Mouse (Mus musculus) E14TG2a.4 (cell line): ENCODE results near the gene Ms4a10.

Experiments
- CTCF ChIP-seq: conservative IDR thresholded peaks from 2 replicates; pipeline ENCODE4 v1.5.1; 2014; ENCODE audit warnings: low read length
- NANOG ChIP-seq: IDR thresholded peaks from 2 replicates; pipeline ENCODE4 v1.6.1; 2014; ENCODE audit warnings: borderline replicate concordance, low read length, mixed read lengths

DNA sequence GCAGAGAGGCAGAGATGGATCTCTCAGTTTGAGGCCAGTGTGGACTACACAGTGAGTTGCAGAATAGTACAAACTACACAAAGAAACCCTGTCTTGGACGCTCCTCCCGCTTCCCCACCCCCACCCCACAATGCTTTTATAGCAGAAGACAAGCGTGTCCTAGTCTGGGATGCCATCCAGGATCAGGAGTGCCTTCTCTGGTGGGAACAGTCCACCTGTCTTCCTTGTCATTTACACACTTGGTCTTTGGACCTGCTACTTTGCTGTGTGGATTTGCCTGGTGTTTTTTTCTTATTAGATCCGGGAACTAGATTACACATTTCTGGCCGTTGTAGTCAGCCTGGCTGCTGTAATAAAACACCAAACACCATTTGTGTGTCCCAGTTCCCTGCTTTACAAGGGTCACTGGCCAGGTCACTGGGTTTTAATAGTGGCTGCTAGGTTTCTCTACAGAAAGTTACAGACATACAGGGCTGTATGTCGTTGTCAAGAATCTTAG lies 48.3 kb downstream of the Ms4a10 start:
- no peak for TF ChIP-seq CTCF
- no peak for TF ChIP-seq NANOG
